Mouse (Mus musculus): Measurements from ENCODE around the gene Ddx43. TPM values are rescaled to one million over a fixed set of nuclear protein-coding genes. Genes with fewer than 3 reads are reported as not detected.

Gene Ddx43
- polyA plus RNA-seq, 1 experiment from 2014 or later: 0.49 TPM

DNA sequence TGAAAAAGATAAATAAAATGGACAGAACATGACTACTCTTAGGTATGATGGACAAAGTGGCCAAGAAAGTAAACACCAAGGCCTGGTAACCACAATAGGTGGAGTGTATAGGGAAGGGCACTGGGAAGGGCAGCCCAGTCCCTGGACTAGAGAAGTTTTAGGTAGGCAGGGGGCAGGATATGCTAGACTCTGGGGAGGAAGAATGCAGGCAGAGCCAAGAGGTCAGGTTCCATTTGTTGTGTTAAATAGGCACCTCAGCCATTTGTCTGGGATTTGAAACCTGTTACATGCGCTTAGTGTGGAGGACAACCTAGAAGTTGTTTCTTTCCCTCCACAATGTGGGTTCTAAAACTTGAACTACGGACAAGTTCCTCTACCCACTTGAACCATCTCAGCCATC lies 26.2 kb upstream of the Ddx43 start:
- Histone ChIP-seq H3K4me1 (replicated peaks; ENCODE audit: control insufficient read depth, insufficient read depth, low read length) (no peaks in the 10 kb centered on the region), H3K4me2 (ENCODE audit: low read depth, low read length, severe bottlenecking) (no peak overlapping the region), H3K36me3 (ENCODE audit: control insufficient read depth, insufficient read depth, low read length) (no peaks in the 10 kb centered on the region), H3K9me3 (ENCODE audit: control insufficient read depth, low read length) (no peaks in the 10 kb centered on the region), H3K4me3 (ENCODE audit: low read depth, low read length) (no peak overlapping the region), H3K27me3 (ENCODE audit: control insufficient read depth, insufficient read depth, low read length) (no peaks in the 10 kb centered on the region), H3K9ac (ENCODE audit: low read length) (no peak overlapping the region), H3K27ac (ENCODE audit: low read depth, low read length) (no peak overlapping the region)
- ATAC-seq (replicated peaks; ENCODE audit: low FRiP score): no peak
- no peak for DNase-seq (ENCODE audit: low spot score)
- 92% methylated on average over 2 of the region's 2 CpGs for WGBS

DNA sequence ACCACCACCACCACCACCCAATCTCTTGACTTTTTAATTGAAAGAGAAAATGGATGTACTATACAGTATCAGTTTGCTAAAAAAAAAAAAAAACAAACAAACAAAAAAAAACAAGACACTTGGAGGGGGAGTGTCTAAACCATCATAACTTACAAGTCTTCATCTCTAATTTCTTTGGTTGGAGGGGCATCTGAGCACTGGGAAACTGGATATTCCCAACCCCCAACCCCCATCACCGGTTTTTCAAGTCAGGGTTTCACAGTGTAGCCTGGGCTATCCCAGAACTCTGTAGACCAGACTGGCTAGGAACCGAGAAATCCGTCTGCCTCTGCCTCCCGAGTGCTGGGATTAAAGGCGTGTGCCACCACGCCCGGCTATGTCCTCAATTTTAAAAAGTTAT lies 25.8 kb upstream of the Ddx43 start:
- Histone ChIP-seq H3K4me1 (replicated peaks; ENCODE audit: control insufficient read depth, insufficient read depth, low read length) (no peaks in the 10 kb centered on the region), H3K9me3 (ENCODE audit: control insufficient read depth, low read length) (no peaks in the 10 kb centered on the region), H3K27me3 (ENCODE audit: control insufficient read depth, insufficient read depth, low read length) (no peaks in the 10 kb centered on the region), H3K9ac (ENCODE audit: low read length) (no peak overlapping the region), H3K27ac (ENCODE audit: low read depth, low read length) (no peak overlapping the region), H3K36me3 (ENCODE audit: control insufficient read depth, insufficient read depth, low read length) (no peaks in the 10 kb centered on the region), H3K4me3 (ENCODE audit: low read depth, low read length) (no peak overlapping the region), H3K4me2 (ENCODE audit: low read depth, low read length, severe bottlenecking) (no peak overlapping the region)
- ATAC-seq (replicated peaks; ENCODE audit: low FRiP score): no peak
- WGBS: 92% methylated on average over 7 of the region's 7 CpGs
- DNase-seq (ENCODE audit: low spot score): no peak

GRCm38 (mm10) chr9:78371441-78371840 lies 24.1 kb upstream of the Ddx43 start:
- no peaks in the 10 kb centered on the region for H3K27me3 ChIP-seq (ENCODE audit: control insufficient read depth, insufficient read depth, low read length)
- no peak overlapping the region for H3K4me2 ChIP-seq (ENCODE audit: low read depth, low read length, severe bottlenecking)
- no peak for DNase-seq (ENCODE audit: low spot score)
- H3K36me3 ChIP-seq (ENCODE audit: control insufficient read depth, insufficient read depth, low read length): no peaks in the 10 kb centered on the region
- H3K9me3 ChIP-seq (ENCODE audit: control insufficient read depth, low read length): no peaks in the 10 kb centered on the region
- no peak overlapping the region for H3K27ac ChIP-seq (ENCODE audit: low read depth, low read length)
- WGBS: 95% methylated on average over 3 of the region's 3 CpGs
- H3K4me3 ChIP-seq (ENCODE audit: low read depth, low read length): no peak overlapping the region
- H3K9ac ChIP-seq (ENCODE audit: low read length): no peak overlapping the region
- no peak for ATAC-seq (replicated peaks; ENCODE audit: low FRiP score)
- H3K4me1 ChIP-seq (replicated peaks; ENCODE audit: control insufficient read depth, insufficient read depth, low read length): no peaks in the 10 kb centered on the region

GRCm38 (mm10) chr9:78372827-78373504 lies 22.6 kb upstream of the Ddx43 start:
- Histone ChIP-seq H3K27ac (ENCODE audit: low read depth, low read length) (no peak overlapping the region), H3K36me3 (ENCODE audit: control insufficient read depth, insufficient read depth, low read length) (no peaks in the 10 kb centered on the region), H3K9me3 (ENCODE audit: control insufficient read depth, low read length) (no peaks in the 10 kb centered on the region), H3K4me2 (ENCODE audit: low read depth, low read length, severe bottlenecking) (no peak overlapping the region), H3K4me3 (ENCODE audit: low read depth, low read length) (no peak overlapping the region), H3K27me3 (ENCODE audit: control insufficient read depth, insufficient read depth, low read length) (no peaks in the 10 kb centered on the region), H3K9ac (ENCODE audit: low read length) (no peak overlapping the region), H3K4me1 (replicated peaks; ENCODE audit: control insufficient read depth, insufficient read depth, low read length) (peaks cover 2% of the 10 kb centered on the region; the same call in 1 of the 2 replicates)
- DNase-seq (ENCODE audit: low spot score): no peak
- ATAC-seq (replicated peaks; ENCODE audit: low FRiP score): no peak
- 88% methylated on average over 10 of the region's 10 CpGs for WGBS

GRCm38 (mm10) chr9:78374397-78374796 lies 21.2 kb upstream of the Ddx43 start:
- H3K4me3 ChIP-seq (ENCODE audit: low read depth, low read length): no peak overlapping the region
- peaks cover 7% of the 10 kb centered on the region; the same call in 1 of the 2 replicates for H3K4me1 ChIP-seq (replicated peaks; ENCODE audit: control insufficient read depth, insufficient read depth, low read length)
- H3K4me2 ChIP-seq (ENCODE audit: low read depth, low read length, severe bottlenecking): no peak overlapping the region
- no peak overlapping the region for H3K27ac ChIP-seq (ENCODE audit: low read depth, low read length)
- H3K27me3 ChIP-seq (ENCODE audit: control insufficient read depth, insufficient read depth, low read length): no peaks in the 10 kb centered on the region
- H3K9me3 ChIP-seq (ENCODE audit: control insufficient read depth, low read length): no peaks in the 10 kb centered on the region
- no peak for DNase-seq (ENCODE audit: low spot score)
- ATAC-seq (replicated peaks; ENCODE audit: low FRiP score): no peak
- H3K36me3 ChIP-seq (ENCODE audit: control insufficient read depth, insufficient read depth, low read length): no peaks in the 10 kb centered on the region
- 65% methylated on average over 5 of the region's 5 CpGs for WGBS
- no peak overlapping the region for H3K9ac ChIP-seq (ENCODE audit: low read length)

DNA sequence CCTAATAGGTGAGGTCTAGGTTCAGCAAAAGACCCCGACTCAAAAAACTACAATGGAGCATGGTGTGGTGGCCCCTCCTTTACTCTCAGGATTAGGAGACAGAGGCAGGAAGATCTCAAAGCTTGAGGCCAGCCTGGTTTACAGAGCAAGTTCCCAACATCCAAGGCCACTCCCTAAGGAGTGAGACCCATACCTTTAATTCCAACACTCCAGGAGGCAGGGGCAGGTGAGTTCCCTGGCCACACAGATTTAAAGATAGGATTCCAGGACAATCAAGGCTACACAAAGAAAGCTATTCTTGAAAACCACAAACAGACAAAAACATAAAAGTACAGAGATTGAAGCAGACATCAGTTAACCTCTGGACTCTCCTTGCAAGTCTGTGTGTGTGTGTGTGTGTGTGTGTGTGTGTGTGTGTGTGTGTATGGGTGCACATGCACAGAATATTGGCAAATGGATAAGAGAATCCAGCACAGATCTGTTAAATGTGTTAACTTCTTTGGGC lies 20.6 kb upstream of the Ddx43 start:
- Histone ChIP-seq H3K4me1 (replicated peaks; ENCODE audit: control insufficient read depth, insufficient read depth, low read length) (peaks cover 7% of the 10 kb centered on the region; the same call in 1 of the 2 replicates), H3K27ac (ENCODE audit: low read depth, low read length) (no peak overlapping the region), H3K9me3 (ENCODE audit: control insufficient read depth, low read length) (no peaks in the 10 kb centered on the region), H3K4me2 (ENCODE audit: low read depth, low read length, severe bottlenecking) (no peak overlapping the region), H3K9ac (ENCODE audit: low read length) (no peak overlapping the region), H3K36me3 (ENCODE audit: control insufficient read depth, insufficient read depth, low read length) (no peaks in the 10 kb centered on the region), H3K4me3 (ENCODE audit: low read depth, low read length) (no peak overlapping the region), H3K27me3 (ENCODE audit: control insufficient read depth, insufficient read depth, low read length) (no peaks in the 10 kb centered on the region)
- 57% methylated on average over 1 of the region's 1 CpGs for WGBS
- DNase-seq (ENCODE audit: low spot score) (no peak), ATAC-seq (replicated peaks; ENCODE audit: low FRiP score) (no peak)

DNA sequence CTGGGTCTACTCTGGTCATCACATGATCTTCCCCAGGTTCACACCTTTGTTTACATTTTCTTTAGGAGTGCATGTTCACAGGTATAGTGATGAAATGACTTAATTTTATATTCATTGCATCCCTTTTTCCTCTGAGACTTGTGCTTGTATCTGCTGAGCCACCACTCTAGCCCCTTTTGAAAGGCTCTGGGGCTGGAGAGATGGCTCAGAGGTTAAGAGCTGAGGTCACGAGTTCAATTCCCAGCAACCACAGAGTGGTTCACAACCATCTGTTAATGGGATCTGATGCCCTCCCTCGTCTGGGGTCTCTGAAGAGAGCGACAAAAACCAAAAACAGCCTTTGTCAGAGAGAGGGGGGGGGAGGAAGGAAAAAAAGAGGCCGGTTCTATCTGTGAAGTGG lies 20.1 kb upstream of the Ddx43 start:
- no peak overlapping the region for H3K4me3 ChIP-seq (ENCODE audit: low read depth, low read length)

DNA sequence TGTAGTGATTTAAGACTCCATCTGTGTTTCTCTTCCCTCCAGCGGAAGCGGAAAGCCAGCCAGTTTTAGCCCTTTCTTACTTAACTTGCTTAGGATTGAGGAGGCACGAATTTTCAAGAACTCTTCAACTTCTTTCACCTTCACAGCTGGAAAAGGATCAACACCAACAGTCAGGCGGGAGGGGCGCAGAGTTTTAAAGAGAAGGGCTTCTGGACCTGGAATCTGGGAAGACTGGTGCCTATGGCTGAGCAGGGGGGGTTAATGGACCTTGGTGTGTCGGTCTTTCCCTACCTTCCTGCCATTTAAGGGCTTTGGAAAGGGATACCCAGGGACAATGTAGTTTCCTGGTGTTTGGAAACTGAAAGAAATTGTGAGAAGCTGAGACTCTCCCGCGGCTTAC lies 18.0 kb upstream of the Ddx43 start:
- Histone ChIP-seq H3K4me2 (ENCODE audit: low read depth, low read length, severe bottlenecking) (peak overlapping the region; percentile 65), H3K9me3 (ENCODE audit: control insufficient read depth, low read length) (no peaks in the 10 kb centered on the region), H3K9ac (ENCODE audit: low read length) (peak overlapping the region; percentile 51; the same call in 1 of the 2 replicates), H3K27ac (ENCODE audit: low read depth, low read length) (no peak overlapping the region), H3K36me3 (ENCODE audit: control insufficient read depth, insufficient read depth, low read length) (no peaks in the 10 kb centered on the region), H3K27me3 (ENCODE audit: control insufficient read depth, insufficient read depth, low read length) (no peaks in the 10 kb centered on the region), H3K4me1 (replicated peaks; ENCODE audit: control insufficient read depth, insufficient read depth, low read length) (peaks cover 7% of the 10 kb centered on the region; the same call in 1 of the 2 replicates), H3K4me3 (ENCODE audit: low read depth, low read length) (peak overlapping the region; percentile 31)
- DNase-seq (ENCODE audit: low spot score) (no peak), ATAC-seq (replicated peaks; ENCODE audit: low FRiP score) (no peak)
- 17% methylated on average over 8 of the region's 8 CpGs for WGBS

More for the DNA sequence above, 20.1 kb upstream of the Ddx43 start:
- ATAC-seq (replicated peaks; ENCODE audit: low FRiP score) (no peak), DNase-seq (ENCODE audit: low spot score) (no peak)
- no peaks in the 10 kb centered on the region for H3K27me3 ChIP-seq (ENCODE audit: control insufficient read depth, insufficient read depth, low read length)
- no peak overlapping the region for H3K4me2 ChIP-seq (ENCODE audit: low read depth, low read length, severe bottlenecking)
- no peak overlapping the region for H3K27ac ChIP-seq (ENCODE audit: low read depth, low read length)
- H3K9me3 ChIP-seq (ENCODE audit: control insufficient read depth, low read length): no peaks in the 10 kb centered on the region
- peaks cover 7% of the 10 kb centered on the region; the same call in 1 of the 2 replicates for H3K4me1 ChIP-seq (replicated peaks; ENCODE audit: control insufficient read depth, insufficient read depth, low read length)
- H3K36me3 ChIP-seq (ENCODE audit: control insufficient read depth, insufficient read depth, low read length): no peaks in the 10 kb centered on the region
- 81% methylated on average over 4 of the region's 4 CpGs for WGBS
- H3K9ac ChIP-seq (ENCODE audit: low read length): no peak overlapping the region
